Mouse (Mus musculus) Muller cell, postnatal 12 days (primary cell): ENCODE data around the gene Gprc5a.

Source experiments
- DNase-seq: peaks from one replicate; pipeline ENCODE4 v3.0.0-alpha.2; 2015; ENCODE audit errors: inconsistent ontology term

Gprc5a gene

DNA sequence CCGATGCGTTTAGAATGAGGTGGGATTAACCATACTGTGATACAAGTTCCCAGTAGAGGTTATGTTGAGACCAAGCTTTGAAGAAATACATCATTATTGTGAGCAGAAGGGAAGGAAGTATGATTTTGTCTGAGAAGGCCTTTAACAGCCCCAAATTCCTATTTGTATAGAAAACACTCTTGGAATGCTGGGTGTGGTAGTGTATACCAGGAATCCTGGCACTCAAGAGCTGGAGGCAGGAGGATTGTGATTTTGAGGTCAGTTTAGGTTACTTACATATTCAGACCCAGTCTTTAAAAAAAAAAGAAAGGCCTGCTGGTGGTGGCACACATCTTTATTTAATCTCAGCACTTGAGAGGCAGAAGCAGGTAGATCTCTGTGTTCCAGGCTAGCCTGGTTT, 4.9 kb downstream of the Gprc5a start:
- DNase-seq: peak; percentile 45

DNA sequence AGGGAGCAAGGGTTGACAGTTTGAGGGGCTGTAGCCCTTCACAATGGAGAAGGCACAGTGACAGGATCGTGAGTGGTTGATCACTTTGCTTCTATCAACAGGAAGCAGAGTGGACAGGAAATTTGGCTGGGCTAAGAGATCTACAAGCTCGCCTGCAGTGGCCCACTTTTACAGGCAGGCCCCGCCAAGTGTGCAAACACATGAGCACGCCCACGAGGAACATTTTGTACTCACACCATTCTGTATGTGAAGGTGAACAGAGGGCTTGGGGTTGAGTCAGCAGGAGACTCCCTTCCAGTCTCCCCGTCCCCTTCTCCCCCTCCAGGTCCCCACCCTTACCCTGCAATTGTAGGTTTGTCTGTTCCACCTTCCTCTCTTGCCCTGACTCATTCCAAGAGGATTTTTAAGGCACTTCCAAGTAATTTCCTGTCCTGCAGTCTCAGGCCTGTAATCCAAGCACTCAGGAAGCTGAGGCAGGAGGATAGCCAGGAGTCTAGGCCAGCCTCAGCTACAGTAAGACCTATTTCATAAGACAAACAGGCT, 9.0 kb downstream of the Gprc5a start:
- DNase-seq: no peak

DNA sequence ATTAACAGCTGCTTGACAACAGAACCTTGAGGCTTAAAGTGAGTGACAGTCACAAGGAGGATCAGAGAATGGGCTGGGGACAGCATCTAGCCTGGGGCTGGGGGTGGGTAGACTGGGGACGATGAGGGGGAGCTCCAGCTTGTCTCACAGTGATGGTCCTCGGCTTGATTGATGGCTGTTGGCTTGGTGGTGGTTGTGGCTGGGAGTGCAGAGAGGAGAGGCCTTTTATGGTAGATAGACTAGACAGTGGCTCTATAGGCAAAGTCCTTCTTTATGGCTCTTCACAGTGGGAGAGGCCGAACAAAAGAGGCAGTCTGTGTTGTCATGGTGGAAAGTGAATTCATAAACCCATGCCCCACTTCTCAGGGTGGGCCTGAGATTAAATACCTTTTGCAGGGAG, 10.8 kb downstream of the Gprc5a start:
- DNase-seq: no peak

DNA sequence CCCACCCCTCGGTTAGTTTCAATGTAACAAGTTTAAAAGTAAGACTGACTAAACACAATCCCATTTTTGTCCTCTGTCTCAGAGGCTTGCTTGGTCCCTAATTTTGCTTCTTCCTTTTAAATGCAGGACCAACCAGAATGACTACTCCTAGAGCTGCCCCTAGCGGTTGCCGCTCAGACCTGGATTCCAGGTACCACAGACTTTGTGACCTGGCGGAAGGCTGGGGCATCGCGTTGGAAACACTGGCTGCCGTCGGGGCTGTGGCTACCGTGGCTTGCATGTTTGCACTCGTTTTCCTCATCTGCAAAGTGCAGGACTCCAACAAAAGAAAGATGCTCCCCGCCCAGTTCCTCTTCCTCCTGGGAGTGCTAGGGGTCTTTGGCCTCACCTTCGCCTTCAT, 13.0 kb downstream of the Gprc5a start:
- no peak for DNase-seq

DNA sequence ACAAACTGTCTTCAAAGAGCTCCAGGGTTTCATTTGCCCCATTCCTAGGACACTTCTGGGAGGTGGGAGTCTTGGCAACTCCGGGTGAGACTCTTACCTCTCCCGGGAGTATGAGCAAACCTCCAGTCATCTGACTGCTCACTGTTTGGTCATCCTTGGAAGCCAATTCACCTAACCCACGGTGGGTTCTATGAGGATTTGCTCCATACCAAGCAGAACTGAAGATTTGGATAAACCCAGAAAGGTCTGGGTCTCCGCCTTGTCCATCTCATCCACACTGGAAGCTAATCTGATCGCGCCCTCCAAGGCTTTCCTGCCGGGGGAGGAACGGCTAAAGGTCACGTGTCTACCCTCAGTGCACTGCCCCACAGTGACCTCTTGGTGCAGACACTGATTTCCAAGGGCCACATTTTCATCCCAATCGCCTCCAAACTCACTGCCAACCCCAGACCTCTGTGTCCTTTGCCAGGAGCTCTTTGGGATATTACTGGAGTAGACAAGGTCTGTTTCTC, 18.6 kb downstream of the Gprc5a start:
- no peak for DNase-seq

DNA sequence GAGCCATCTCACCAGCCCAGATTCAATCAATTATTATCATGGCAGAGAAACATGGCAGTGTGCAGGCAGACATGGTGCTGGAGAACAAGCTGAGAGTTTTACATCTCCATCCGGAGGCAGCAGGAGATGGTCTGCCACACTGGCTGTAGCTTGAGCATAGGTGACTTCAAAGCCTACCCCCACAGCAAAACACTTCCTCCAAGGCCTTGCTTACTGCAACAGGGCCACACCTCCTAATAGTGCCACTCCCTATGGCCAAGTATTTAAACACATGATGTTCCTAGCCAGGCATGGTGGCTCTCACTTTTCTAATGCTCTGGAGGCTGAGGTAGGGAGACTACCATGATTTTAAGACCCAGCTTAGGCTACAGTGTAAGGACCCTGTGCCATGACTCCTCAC, 20.3 kb downstream of the Gprc5a start:
- no peak for DNase-seq

DNA sequence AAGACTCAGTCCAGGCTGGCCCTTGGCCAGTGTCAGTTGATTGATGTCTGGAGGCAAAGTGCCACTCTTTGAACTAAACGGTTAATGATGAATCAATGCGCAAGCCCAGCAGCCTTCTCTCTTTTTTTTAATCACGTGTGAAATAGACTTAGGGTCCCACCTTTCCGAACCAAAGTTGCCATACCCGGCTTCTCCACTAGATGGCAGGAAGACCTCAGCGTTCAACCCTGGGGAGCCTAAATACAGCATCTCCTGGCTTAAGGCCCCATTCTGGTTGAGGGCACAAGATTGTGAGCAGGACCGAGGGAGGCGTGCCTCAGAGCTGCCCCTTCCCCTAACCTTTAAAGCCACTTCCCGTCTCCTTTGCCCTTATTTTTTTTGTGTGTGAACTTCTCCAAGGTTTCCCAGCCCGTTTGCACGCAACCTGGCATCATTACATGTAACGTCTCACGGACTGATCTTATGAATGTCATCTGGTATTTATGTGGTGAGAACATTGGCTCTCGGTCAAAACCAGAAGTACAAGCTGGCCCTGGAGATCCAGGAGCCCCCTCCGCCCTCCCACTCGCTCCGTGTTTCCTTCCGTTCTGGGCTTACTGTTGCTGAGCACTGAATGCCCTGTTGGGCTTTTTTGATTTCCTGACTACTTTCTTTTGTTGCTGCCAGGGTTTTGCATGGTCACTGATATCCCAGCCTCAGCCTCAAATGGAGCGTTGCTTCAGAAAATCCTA, 22.4 kb downstream of the Gprc5a start:
- DNase-seq: peak; percentile 82

DNA sequence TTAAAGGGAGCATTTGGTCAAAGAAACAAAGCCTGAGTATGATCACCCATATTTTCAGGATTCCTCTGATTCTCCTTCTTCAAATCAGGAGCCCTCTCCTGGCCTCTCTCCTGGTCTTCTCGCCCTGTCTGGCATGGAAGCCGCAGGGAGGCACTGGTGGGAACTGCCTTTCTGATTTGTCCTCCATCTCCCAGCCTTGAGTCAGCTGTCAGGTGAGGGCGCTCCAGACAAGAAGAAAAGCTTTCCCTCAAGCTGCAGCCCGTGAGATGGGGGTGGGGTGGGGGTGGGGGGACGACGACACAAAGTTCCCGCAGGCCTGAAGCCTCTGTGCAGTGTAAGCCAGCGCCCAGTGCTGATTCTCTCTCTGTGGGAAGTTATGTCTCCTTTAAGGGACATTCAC, 24.3 kb downstream of the Gprc5a start:
- no peak for DNase-seq

DNA sequence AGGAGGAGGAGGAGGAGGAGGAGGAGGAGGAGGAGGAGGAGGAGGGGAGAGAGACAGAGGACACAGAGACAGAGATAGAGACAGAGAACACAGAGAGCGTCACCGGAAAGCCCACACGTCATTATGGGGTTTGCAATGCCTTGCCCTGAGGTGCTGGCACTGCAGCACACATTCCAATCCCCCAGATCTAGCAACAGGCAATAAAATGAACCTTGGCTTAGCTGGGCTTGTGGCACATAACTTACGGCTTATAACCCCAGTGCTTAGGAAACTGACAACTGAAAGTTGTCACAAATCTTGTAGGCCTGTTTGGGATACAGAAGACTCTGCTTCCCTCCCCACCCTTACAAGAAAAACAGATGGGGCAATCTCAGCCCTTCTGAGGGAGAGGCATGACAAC, 25.2 kb downstream of the Gprc5a start:
- no peak for DNase-seq

DNA sequence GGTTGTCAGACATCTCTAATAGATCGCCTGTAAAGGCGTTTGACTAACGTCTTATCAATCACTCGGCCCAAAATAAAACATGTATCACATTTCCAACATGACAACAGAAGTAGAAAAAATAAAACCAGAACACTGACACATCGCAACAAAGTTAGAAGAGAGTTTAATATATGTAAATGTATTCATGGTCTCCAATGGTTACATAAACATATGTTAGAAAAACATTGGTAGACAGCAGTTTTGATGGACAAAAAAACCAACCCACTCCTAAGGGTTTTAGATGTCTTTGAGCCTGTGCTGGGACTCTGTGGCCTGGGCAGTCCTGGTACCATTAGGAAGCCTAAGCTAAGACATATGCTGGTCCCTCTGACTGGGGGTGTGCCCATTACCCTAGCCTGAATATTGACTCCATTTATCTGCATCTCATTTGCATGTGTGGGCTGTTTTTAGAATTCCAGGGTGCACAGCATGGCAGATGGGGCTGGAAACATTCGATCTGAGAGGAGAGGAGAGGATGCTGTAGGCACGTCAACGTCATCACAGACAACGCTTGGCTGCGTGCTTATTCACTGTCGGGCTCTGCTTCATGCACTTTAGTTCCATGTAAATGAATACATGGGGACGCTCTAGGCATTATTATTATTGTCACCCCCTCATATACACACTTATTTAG, 27.5 kb downstream of the Gprc5a start:
- DNase-seq: no peak

DNA sequence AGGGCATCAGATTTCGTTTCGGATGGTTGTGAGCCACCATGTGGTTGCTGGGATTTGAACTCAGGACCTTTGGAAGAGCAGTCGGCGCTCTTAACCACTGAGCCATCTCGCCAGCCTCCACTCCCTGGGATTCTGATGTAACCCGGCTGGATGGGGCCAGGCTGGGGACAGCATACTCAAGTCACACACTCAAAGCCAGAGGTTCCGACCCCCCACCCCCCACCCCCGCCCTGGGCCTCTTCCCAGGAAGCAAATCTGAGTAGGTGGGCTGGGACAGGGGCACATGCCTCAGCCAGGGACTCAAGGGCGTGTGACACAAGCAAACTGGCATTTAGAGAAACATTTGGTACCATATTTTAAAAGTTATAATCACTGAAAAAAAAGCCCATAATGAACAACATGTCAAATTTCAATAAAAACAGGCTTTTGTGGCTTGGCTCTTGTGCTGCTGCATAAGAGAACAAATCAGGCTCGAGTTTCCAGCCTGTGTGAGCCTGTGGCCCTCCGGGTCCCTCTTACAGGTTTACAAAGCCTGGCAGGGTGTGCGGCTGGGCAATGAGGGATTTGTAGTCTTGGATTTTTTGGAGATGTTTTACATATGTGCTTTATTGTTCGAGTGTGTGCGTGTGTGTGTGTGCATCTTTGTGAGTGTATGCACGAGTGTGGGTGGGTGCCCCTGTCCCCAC, 35.5 kb downstream of the Gprc5a start:
- DNase-seq: no peak

DNA sequence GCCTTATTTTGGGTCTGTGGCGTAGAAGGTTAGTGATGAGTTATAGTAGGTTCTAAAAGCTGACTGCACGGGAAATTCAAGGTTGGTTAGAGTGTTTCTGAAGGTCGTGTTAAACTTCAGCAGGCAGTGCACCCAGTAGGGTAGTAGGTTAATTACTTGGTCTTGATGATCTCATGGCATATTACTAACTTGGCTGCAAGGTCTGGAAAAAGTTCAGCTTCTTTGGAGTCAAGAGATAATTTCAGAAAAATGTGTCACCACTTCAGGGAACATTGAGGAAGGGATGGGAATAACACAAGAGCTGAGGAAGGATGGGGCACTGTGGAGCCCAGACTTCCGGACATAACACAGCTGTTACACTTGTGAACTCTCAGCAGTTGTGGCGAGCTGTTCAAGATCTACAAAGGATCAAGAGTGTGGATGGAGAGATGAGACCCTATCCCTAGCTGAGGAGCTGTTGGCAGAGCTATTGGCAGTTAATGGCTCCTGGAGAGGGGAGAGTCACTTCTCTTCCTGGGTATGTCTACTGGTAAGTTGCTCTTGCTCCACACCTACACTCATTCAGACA, 37.4 kb downstream of the Gprc5a start:
- DNase-seq: no peak

DNA sequence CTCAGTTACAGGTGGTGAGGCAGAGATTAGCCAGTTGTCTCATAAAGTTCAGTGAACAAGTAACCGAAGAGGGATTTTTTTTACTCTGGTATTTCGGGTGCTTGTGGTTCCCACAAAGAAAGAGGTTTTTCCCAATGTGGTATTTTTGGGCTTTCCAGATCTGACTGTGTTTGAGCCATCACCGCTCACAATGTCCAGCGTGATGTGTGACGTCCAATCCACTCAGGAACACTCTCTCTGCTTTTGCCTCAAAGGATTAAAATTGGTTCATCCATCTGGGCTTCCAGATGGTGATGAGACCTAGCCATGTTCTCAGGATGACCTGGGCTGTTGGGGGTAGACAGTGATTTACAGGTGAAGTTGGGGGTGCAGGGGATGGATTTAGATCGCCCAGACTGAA, 41.6 kb downstream of the Gprc5a start:
- DNase-seq: no peak

DNA sequence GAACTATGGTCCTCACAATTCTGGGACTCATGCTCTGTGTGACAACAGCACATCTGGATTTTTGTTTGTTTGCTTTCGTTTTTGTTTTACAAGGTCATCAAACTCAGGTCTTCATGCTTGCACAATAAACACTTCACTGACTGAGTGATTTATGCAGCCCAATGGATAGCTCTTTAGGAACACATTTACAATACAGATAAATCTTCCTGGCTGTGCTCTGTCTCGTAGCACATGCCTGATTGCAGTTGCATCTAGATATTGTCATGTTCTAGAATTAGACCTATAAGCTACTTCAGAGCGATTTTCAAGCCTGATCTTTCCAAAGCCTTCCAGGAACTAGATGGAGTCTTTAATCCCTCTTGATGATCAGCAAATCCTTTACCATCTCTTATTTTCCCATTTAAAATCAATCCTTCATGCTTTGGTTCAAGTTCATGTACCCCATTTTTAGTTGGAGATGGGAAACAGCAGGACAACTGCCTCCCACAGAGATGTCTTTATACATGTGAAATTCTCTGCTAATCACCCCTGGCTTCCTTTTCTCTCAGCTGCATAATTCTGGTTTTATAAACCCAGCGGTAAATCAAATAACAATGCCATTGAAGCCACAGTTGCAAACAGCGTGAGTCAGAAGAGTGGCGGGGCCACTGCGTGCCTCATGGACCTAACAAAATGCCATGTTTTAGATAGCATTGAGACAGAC, 47.1 kb downstream of the Gprc5a start:
- DNase-seq: peak; percentile 73

DNA sequence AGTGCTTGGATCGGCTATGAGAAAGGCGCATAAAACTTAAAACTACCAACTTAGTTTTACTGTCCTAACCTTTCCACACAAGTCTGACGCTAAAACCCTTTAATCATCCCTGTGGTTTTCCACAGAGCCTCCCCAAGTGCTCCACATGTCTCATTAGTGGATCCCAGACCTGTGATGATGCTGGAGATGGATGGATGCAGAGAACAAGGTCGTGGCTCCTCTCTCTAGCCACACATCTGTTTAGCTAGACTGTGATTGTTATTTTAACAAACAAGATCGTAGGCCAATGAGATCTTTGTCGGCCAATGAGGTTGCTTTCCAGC, 47.6 kb downstream of the Gprc5a start:
- DNase-seq: no peak

DNA sequence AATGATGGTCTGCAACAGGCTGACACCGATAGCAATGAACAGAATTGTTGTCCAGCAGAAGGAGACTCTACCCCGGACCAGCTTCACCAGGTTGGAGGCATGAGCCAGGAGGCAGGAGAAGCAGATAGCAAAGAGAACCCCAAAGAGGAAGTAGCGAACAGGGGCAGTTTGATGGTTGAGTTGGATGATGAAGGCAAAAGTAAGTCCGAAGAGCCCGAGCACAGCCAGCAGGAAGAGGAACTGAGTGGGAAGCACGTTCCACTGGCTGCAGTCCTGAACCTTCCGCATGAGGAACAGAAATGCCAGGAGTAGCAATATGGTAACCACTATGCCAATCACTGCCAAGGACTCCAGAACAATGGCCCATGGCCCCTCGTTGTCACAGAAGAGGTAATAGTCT, 51.0 kb downstream of the Gprc5a start:
- no peak for DNase-seq

DNA sequence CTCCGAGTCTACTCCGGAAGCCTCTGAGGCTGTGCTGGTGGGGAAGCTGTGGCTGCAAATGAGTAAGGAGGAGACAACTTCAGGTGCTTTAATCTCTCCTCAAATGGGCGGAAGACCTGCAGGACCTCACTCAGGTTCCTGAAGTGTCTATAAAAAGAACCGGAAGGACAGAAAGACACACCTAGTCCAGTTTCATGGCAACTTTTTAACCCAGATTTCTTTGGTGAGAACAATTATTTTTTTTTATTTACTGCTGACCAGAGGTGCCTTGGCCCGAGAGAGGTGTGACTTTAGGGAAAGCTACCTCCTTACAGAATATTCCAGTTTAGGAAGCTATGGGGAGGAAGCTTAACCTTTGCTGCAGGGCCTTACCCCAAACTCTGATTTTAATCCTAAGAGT, 52.7 kb downstream of the Gprc5a start, which contains the start of gene Gprc5d:
Gene Gprc5d, minus strand, starts transcription at position 101 of the 400 bp plus-strand sequence.
- no peak for DNase-seq

DNA sequence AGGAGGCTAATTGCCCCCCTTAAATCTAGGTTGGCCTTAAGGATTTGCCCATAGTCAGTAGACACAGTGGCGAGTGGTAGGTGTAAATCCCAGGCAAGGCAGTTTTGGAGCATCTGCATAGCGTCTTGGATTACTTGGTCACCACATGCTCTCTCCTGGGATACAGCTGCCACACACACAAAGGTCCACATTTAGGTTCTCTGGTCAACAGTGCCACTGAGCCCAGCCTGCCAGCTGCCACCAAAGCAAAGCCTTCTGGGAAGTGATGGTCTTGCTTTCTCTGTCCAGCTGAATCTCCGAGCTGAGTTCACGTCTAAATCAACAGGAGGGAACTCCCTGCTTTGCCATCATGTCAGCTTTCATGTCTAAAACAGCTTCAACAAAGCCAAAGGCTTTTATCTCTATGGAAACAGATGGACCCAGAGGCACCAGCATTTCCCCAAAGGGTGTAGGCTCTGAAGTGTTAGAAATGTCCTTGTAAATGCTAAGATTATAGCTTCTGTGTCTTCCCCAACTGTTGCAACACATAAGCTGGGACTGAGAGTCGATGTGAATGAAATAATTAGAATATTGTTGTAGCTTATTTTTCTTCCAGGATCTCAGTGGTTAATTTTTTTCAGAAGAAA, 59.4 kb downstream of the Gprc5a start:
- DNase-seq: no peak

DNA sequence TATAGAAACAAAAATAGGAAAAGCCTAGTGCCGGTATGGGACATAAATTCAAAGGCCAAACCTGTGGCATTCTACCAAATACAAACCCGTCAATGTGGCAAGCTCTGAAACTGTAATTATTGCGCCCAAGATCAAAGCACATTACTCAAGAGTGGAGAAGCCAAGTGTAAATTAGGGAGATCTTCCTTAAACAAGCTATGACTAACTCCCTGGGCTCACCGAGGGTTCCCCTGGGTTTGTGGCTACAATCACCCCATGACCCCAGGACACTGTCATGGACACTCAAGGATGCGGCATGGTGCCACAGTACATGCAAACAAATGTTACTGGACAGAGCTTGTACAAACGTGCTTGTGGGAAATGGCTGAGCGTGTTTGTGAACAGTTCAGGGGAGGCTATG, 67.6 kb downstream of the Gprc5a start:
- DNase-seq: no peak

DNA sequence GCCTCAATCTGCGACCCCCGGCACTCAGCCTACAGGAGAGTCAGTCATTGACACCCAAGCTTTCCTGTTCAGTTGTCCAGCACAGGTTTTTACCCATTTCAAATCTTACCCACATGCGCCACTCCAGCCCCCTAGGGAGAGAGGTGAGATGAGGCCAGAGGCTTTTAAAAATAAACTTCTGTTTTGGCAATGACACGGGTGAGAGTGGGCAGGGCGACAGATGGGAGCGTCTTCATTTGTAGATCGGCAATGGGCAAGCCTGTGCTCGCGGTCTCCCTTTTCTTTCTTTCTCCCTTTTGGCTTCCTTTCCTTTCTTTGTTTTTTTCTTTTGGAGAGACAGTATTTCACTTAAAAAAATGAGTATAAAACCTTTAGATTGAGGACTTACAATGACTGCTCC, 68.0 kb downstream of the Gprc5a start:
- no peak for DNase-seq
